Mouse (Mus musculus): ENCODE results near the gene Tspo2. TPM values are rescaled to one million over a fixed set of nuclear protein-coding genes. Genes with fewer than 3 reads are reported as not detected.

Gene Tspo2
- polyA plus RNA-seq, 1 experiment = not detected

GRCm38 (mm10) chr17:48407910-48408525 lies 43.3 kb downstream of the Tspo2 start:
- Histone ChIP-seq H3K9me3 (no peaks in the 10 kb centered on the region), H3K27me3 (replicated peaks) (no peaks in the 10 kb centered on the region), H3K4me3 (replicated peaks) (peak overlapping the region; percentile 98), H3K4me1 (peaks cover 62% of the 10 kb centered on the region), H3K36me3 (replicated peaks; ENCODE audit: low read length) (peaks cover 46% of the 10 kb centered on the region)
- no peak for TF ChIP-seq GATA1 (IDR thresholded peaks at IDR 0.05; ENCODE audit: borderline replicate concordance, low read length)
- TF ChIP-seq FLI1 (IDR thresholded peaks at IDR 0.05; ENCODE audit: low read length) = no peak

- peak overlapping the region; percentile 98 for H3K4me3 ChIP-seq (replicated peaks)
- TF ChIP-seq GATA1 (IDR thresholded peaks at IDR 0.05; ENCODE audit: borderline replicate concordance, low read length) (no peak), FLI1 (IDR thresholded peaks at IDR 0.05; ENCODE audit: low read length) (no peak)
- peaks cover 62% of the 10 kb centered on the region for H3K4me1 ChIP-seq
- H3K9me3 ChIP-seq = no peaks in the 10 kb centered on the region
- H3K36me3 ChIP-seq (replicated peaks; ENCODE audit: low read length) = peaks cover 45% of the 10 kb centered on the region
- no peaks in the 10 kb centered on the region for H3K27me3 ChIP-seq (replicated peaks)
Observed at GRCm38 (mm10) chr17:48407154-48407553, 44.2 kb downstream of the Tspo2 start.

- H3K36me3 ChIP-seq (replicated peaks; ENCODE audit: low read length) = peaks cover 58% of the 10 kb centered on the region
- no peaks in the 10 kb centered on the region for H3K9me3 ChIP-seq
- no peak for TF ChIP-seq GATA1 (IDR thresholded peaks at IDR 0.05; ENCODE audit: borderline replicate concordance, low read length)
- no peak for TF ChIP-seq FLI1 (IDR thresholded peaks at IDR 0.05; ENCODE audit: low read length)
- H3K4me3 ChIP-seq (replicated peaks) = no peak overlapping the region
- H3K4me1 ChIP-seq = peaks cover 71% of the 10 kb centered on the region
- no peaks in the 10 kb centered on the region for H3K27me3 ChIP-seq (replicated peaks)
Observed at GRCm38 (mm10) chr17:48404706-48405105, 46.6 kb downstream of the Tspo2 start.

GRCm38 (mm10) chr17:48403848-48404247 lies 47.5 kb downstream of the Tspo2 start:
- H3K36me3 ChIP-seq (replicated peaks; ENCODE audit: low read length) = peaks cover 67% of the 10 kb centered on the region

GRCm38 (mm10) chr17:48402751-48403150 lies 48.6 kb downstream of the Tspo2 start:
- H3K4me1 ChIP-seq = peaks cover 83% of the 10 kb centered on the region
- no peaks in the 10 kb centered on the region for H3K27me3 ChIP-seq (replicated peaks)
- no peak overlapping the region for H3K4me3 ChIP-seq (replicated peaks)
- H3K9me3 ChIP-seq = no peaks in the 10 kb centered on the region
- H3K36me3 ChIP-seq (replicated peaks; ENCODE audit: low read length) = peaks cover 78% of the 10 kb centered on the region
- TF ChIP-seq GATA1 (IDR thresholded peaks at IDR 0.05; ENCODE audit: borderline replicate concordance, low read length) = no peak
- TF ChIP-seq FLI1 (IDR thresholded peaks at IDR 0.05; ENCODE audit: low read length) = no peak

More at GRCm38 (mm10) chr17:48403848-48404247, 47.5 kb downstream of the Tspo2 start:
- no peaks in the 10 kb centered on the region for H3K9me3 ChIP-seq
- peaks cover 80% of the 10 kb centered on the region for H3K4me1 ChIP-seq
- H3K27me3 ChIP-seq (replicated peaks) = no peaks in the 10 kb centered on the region
- no peak overlapping the region for H3K4me3 ChIP-seq (replicated peaks)
- TF ChIP-seq FLI1 (IDR thresholded peaks at IDR 0.05; ENCODE audit: low read length) = no peak
- TF ChIP-seq GATA1 (IDR thresholded peaks at IDR 0.05; ENCODE audit: borderline replicate concordance, low read length) = no peak

GRCm38 (mm10) chr17:48401710-48402109 lies 49.6 kb downstream of the Tspo2 start:
- TF ChIP-seq FLI1 (IDR thresholded peaks at IDR 0.05; ENCODE audit: low read length) (no peak), GATA1 (IDR thresholded peaks at IDR 0.05; ENCODE audit: borderline replicate concordance, low read length) (no peak)
- Histone ChIP-seq H3K4me3 (replicated peaks) (no peak overlapping the region), H3K4me1 (peaks cover 83% of the 10 kb centered on the region), H3K9me3 (no peaks in the 10 kb centered on the region), H3K36me3 (replicated peaks; ENCODE audit: low read length) (peaks cover 85% of the 10 kb centered on the region), H3K27me3 (replicated peaks) (no peaks in the 10 kb centered on the region)

Other genes starting within 250 kb of the Tspo2 start
- gene Trem1, start 218.8 kb downstream of the Tspo2 start, polyA plus RNA-seq (2012; ENCODE audit: insufficient read depth, low replicate concordance) = 0.07 TPM in 1 of 2 replicates, not detected in the other
- gene Trem3, start 203.7 kb downstream of the Tspo2 start, polyA plus RNA-seq (2012; ENCODE audit: insufficient read depth, low replicate concordance) = 0.12 TPM in 1 of 2 replicates, not detected in the other
- 3.6 TPM in 1 of 2 replicates, not detected in the other for gene Treml4, start 187.2 kb downstream of the Tspo2 start, polyA plus RNA-seq (2012; ENCODE audit: insufficient read depth, low replicate concordance)
- gene Treml2, start 152.0 kb downstream of the Tspo2 start, polyA plus RNA-seq (2012; ENCODE audit: insufficient read depth, low replicate concordance) = 38.9 and 51.5 TPM in 2 replicates
- gene B430306N03Rik, start 135.4 kb downstream of the Tspo2 start, polyA plus RNA-seq (2012; ENCODE audit: insufficient read depth, low replicate concordance) = 0.94 TPM in 1 of 2 replicates, not detected in the other
- gene Trem2, start 105.1 kb downstream of the Tspo2 start, polyA plus RNA-seq (2012; ENCODE audit: insufficient read depth, low replicate concordance) = 45.6 and 176 TPM in 2 replicates
- 538 and 669 TPM in 2 replicates for gene Treml1, start 91.6 kb downstream of the Tspo2 start, polyA plus RNA-seq (2012; ENCODE audit: insufficient read depth, low replicate concordance)
- 12.7 and 14.4 TPM in 2 replicates for gene Nfya, start 41.6 kb downstream of the Tspo2 start, polyA plus RNA-seq (2012; ENCODE audit: insufficient read depth, low replicate concordance)
- gene Oard1, start 41.5 kb downstream of the Tspo2 start, polyA plus RNA-seq (2012; ENCODE audit: insufficient read depth, low replicate concordance) = 4.4 and 14.6 TPM in 2 replicates
- not detected in 2 replicates for gene Apobec2, start 18.6 kb downstream of the Tspo2 start, polyA plus RNA-seq (2012; ENCODE audit: insufficient read depth, low replicate concordance)
- gene Unc5cl, start 3.4 kb upstream of the Tspo2 start, polyA plus RNA-seq (2012; ENCODE audit: insufficient read depth, low replicate concordance) = not detected in 2 replicates

Data from megakaryocyte, embryonic 14.5 days (primary cell).